Mouse (Mus musculus): Measurements from ENCODE around the gene Dapl1. TPM values are rescaled to one million over a fixed set of nuclear protein-coding genes. Genes with fewer than 3 reads are reported as not detected.

The Dapl1 gene
- total RNA-seq (2021), result not detected
- long read RNA-seq, experiment 1, result 0 reads
- long read RNA-seq, experiment 2, result 0 reads

GRCm38 (mm10) chr2:59484438-59484837, at the start of gene Dapl1:
Dapl1 (plus strand) TSS chr2:59484653.
- DNase-seq, result peak; percentile 8

- DNase-seq, result no peak
Measured at GRCm38 (mm10) chr2:59434820-59435219, 49.6 kb upstream of the Dapl1 start.

GRCm38 (mm10) chr2:59437684-59438393, 46.6 kb upstream of the Dapl1 start:
- peak; percentile 26 for DNase-seq

- peak; percentile 50 for DNase-seq
Measured at GRCm38 (mm10) chr2:59438479-59438935, 45.9 kb upstream of the Dapl1 start.

- DNase-seq, result no peak
Measured at GRCm38 (mm10) chr2:59439824-59440223, 44.6 kb upstream of the Dapl1 start.

GRCm38 (mm10) chr2:59440481-59440880, 44.0 kb upstream of the Dapl1 start:
- no peak for DNase-seq

- DNase-seq, result no peak
Measured at GRCm38 (mm10) chr2:59441681-59442080, 42.8 kb upstream of the Dapl1 start.

- no peak for DNase-seq
Measured at GRCm38 (mm10) chr2:59446671-59447070, 37.8 kb upstream of the Dapl1 start.

GRCm38 (mm10) chr2:59447712-59448111, 36.7 kb upstream of the Dapl1 start:
- DNase-seq, result no peak

GRCm38 (mm10) chr2:59448516-59448915, 35.9 kb upstream of the Dapl1 start:
- no peak for DNase-seq

GRCm38 (mm10) chr2:59448921-59449320, 35.5 kb upstream of the Dapl1 start:
- no peak for DNase-seq

GRCm38 (mm10) chr2:59451675-59452074, 32.8 kb upstream of the Dapl1 start:
- DNase-seq, result no peak

- DNase-seq, result no peak
Measured at GRCm38 (mm10) chr2:59452102-59452501, 32.4 kb upstream of the Dapl1 start.

- DNase-seq, result no peak
Measured at GRCm38 (mm10) chr2:59462086-59462485, 22.4 kb upstream of the Dapl1 start.

GRCm38 (mm10) chr2:59463428-59464182, 20.8 kb upstream of the Dapl1 start:
- DNase-seq, result no peak

GRCm38 (mm10) chr2:59465671-59466070, 18.8 kb upstream of the Dapl1 start:
- no peak for DNase-seq

GRCm38 (mm10) chr2:59466358-59466757, 18.1 kb upstream of the Dapl1 start:
- no peak for DNase-seq

- DNase-seq, result no peak
Measured at GRCm38 (mm10) chr2:59467085-59467484, 17.4 kb upstream of the Dapl1 start.

- no peak for DNase-seq
Measured at GRCm38 (mm10) chr2:59467976-59468375, 16.5 kb upstream of the Dapl1 start.

- no peak for DNase-seq
Measured at GRCm38 (mm10) chr2:59469590-59470245, 14.7 kb upstream of the Dapl1 start.

GRCm38 (mm10) chr2:59470326-59471031, 14.0 kb upstream of the Dapl1 start:
- no peak for DNase-seq
